Mouse (Mus musculus) layer of hippocampus, postnatal 36 days (tissue): ENCODE data around the gene Rex1bd. TPM values are rescaled to one million over a fixed set of nuclear protein-coding genes. Genes with fewer than 3 reads are reported as not detected.

Experiments
- DNase-seq, 2 experiments: peaks; one replicate each; pipeline ENCODE4 v3.0.0; 2022
- total RNA-seq, 2 experiments: library from RNA; stranded (reverse); gene quantifications; 2 replicates each; pipeline ENCODE4 v1.2.3; 2021

The Rex1bd gene
- total RNA-seq, 2 experiments from 2014 or later = 97.5 to 102 TPM

GRCm38 (mm10) chr8:70476333-70477268 is 30.0 kb downstream of the Rex1bd start, which contains the start of gene Klhl26:
Gene Klhl26, minus strand, starts transcription at chr8:70476968.
- DNase-seq = peak; percentile 89 to 91

- DNase-seq = no peak
These were observed 34.7 kb downstream of the Rex1bd start for GRCm38 (mm10) chr8:70471856-70472255.

GRCm38 (mm10) chr8:70469938-70470337 is 36.6 kb downstream of the Rex1bd start:
- DNase-seq = no peak

- DNase-seq = no peak
These were observed 37.1 kb downstream of the Rex1bd start for GRCm38 (mm10) chr8:70469295-70469916.

- DNase-seq = no peak
These were observed 37.8 kb downstream of the Rex1bd start for GRCm38 (mm10) chr8:70468733-70469132.

GRCm38 (mm10) chr8:70467907-70468306 is 38.6 kb downstream of the Rex1bd start:
- no peak for DNase-seq

- DNase-seq = no peak
These were observed 39.3 kb downstream of the Rex1bd start for GRCm38 (mm10) chr8:70467229-70467725.

- DNase-seq = no peak
These were observed 39.8 kb downstream of the Rex1bd start for GRCm38 (mm10) chr8:70466771-70467170.

GRCm38 (mm10) chr8:70466305-70466704 is 40.2 kb downstream of the Rex1bd start:
- DNase-seq = no peak

GRCm38 (mm10) chr8:70465701-70466100 is 40.9 kb downstream of the Rex1bd start:
- DNase-seq = no peak

- no peak for DNase-seq
These were observed 42.4 kb downstream of the Rex1bd start for GRCm38 (mm10) chr8:70464162-70464561.

- peak; percentile 78 to 79 for DNase-seq
These were observed 43.2 kb downstream of the Rex1bd start for GRCm38 (mm10) chr8:70463306-70463705.

GRCm38 (mm10) chr8:70462516-70462813 is 44.1 kb downstream of the Rex1bd start:
- DNase-seq = no peak

- DNase-seq = no peak
These were observed 44.6 kb downstream of the Rex1bd start for GRCm38 (mm10) chr8:70461765-70462515.

- DNase-seq = no peak
These were observed 45.9 kb downstream of the Rex1bd start for GRCm38 (mm10) chr8:70460606-70461005.

GRCm38 (mm10) chr8:70460199-70460598 is 46.4 kb downstream of the Rex1bd start:
- DNase-seq = no peak

- no peak for DNase-seq
These were observed 46.9 kb downstream of the Rex1bd start for GRCm38 (mm10) chr8:70459636-70460035.

- DNase-seq = no peak
These were observed 48.1 kb downstream of the Rex1bd start for GRCm38 (mm10) chr8:70458462-70458861.

GRCm38 (mm10) chr8:70457882-70458281 is 48.7 kb downstream of the Rex1bd start:
- DNase-seq = no peak

- no peak for DNase-seq
These were observed 49.6 kb downstream of the Rex1bd start for GRCm38 (mm10) chr8:70456996-70457395.
